Mouse (Mus musculus): ENCODE measurements around the gene Depdc7. TPM values are rescaled to one million over a fixed set of nuclear protein-coding genes. Genes with fewer than 3 reads are reported as not detected.

Gene Depdc7
- under 1 TPM in 1 of 2 experiments, not detected in 1; 0.28 TPM for polyA plus RNA-seq (2017; shearing (Covaris generic))

GRCm38 (mm10) chr2:104742741-104743064, at the start of gene Depdc7:
Gene Depdc7 (minus strand): TSS chr2:104742878.

GRCm38 (mm10) chr2:104716279-104716678, 26.4 kb downstream of the Depdc7 start, which contains the start of gene Pin1rt1:
Gene Pin1rt1 (minus strand): TSS chr2:104716379.

GRCm38 (mm10) chr2:104711585-104712485, 30.8 kb downstream of the Depdc7 start, which contains the start of gene Tcp11l1:
Gene Tcp11l1 (minus strand): TSS chr2:104712169.

Other genes starting within 250 kb of the Depdc7 start
- 10 to 100 TPM; 22.6 to 36.7 TPM for gene Hipk3, start 248.4 kb downstream of the Depdc7 start, polyA plus RNA-seq (2017; shearing (Covaris generic))
- 10 to 100 TPM; 62.3 to 84.9 TPM for gene Cstf3, start 152.4 kb downstream of the Depdc7 start, polyA plus RNA-seq (2017; shearing (Covaris generic))
- gene Tcp11l1, start 30.7 kb downstream of the Depdc7 start, polyA plus RNA-seq (2017; shearing (Covaris generic)) = under 1 TPM; 0.38 to 0.87 TPM
- under 1 TPM in 1 of 2 experiments, not detected in 1; 0.97 TPM for gene Pin1rt1, start 26.5 kb downstream of the Depdc7 start, polyA plus RNA-seq (2017; shearing (Covaris generic))
- gene Qser1, start 73.9 kb upstream of the Depdc7 start, polyA plus RNA-seq (2017; shearing (Covaris generic)) = 1 to 10 TPM in 1 of 2 experiments, under 1 TPM in 1; 0.81 to 1.6 TPM
- gene Prrg4, start 107.0 kb upstream of the Depdc7 start, polyA plus RNA-seq (2017; shearing (Covaris generic)) = under 1 TPM; 0.80 to 0.92 TPM
- 1 to 10 TPM; 2.6 to 3.3 TPM for gene Ccdc73, start 124.9 kb upstream of the Depdc7 start, polyA plus RNA-seq (2017; shearing (Covaris generic))